Mouse (Mus musculus) heart, postnatal 14 days (tissue): ENCODE measurements around the gene Zpbp2. TPM values are rescaled to one million over a fixed set of nuclear protein-coding genes. Genes with fewer than 3 reads are reported as not detected.

Source experiments
- DNase-seq, 2 experiments: peaks; one replicate each; pipeline ENCODE4 v3.0.0; 2021 to 2022
- intact Hi-C: fragments of 180-260 bp; cut with DNase I; formaldehyde crosslinking; loops from one replicate; pipeline ENCODE4 v1.15.1; 2025
- long read RNA-seq, 2 experiments: library from polyadenylated mRNA; stranded (forward); transcript quantifications; one replicate each; pipeline ENCODE4 v2.0.0; 2021
- total RNA-seq, 2 experiments: library from RNA; stranded (reverse); gene quantifications; 2 replicates each; pipeline ENCODE4 v1.2.3; 2021

The Zpbp2 gene
- total RNA-seq: not detected
- long read RNA-seq, experiment 1: 0 reads
- long read RNA-seq, experiment 2: 0 reads

DNA sequence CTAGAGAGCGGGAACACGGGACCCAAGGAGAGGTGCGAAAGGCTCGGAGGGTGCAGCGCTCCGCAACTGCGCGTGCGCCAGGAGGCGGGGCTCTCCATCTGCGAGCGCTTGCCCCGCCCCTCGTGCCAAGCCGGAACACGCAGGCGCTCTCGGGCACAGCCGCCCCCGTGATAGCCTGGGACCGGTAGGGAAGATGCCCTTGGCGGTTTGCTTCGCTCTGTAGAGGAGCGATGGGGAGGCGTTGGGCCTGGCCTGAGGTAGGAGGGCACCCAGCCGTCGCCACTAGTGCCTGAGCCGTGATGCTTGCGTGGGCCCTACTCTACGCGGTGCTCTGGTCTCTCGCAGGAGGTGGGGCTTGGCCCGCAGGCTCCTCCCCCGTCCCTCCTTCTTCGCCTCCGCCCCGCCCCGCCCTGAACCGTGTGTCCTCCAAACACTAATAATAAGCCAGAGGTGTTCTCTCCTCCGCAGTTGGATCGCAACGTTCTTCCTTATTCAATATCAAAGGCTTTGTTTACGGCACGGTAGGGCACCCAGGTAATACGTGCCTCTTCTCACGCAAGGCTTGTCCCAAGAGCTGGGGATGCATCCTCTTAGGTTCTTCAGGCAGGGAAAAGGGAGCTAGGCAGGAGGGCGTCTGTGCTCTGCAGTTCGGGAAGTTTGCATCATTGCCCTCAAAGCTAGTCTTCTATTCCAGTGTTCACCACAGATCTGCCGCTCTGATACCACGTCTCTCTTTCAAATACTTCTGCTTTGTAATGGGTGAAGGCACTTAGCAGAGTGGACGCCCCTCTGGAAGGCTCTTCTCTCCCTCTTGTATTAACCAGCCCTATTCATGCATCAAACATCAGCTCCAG lies at the start of gene Zpbp2:
TSS of gene Zpbp2 (plus strand) at position 123 of the 854 bp plus-strand sequence.
- intact Hi-C loops: no loop called here
- peak; percentile 90 to 91 for DNase-seq

DNA sequence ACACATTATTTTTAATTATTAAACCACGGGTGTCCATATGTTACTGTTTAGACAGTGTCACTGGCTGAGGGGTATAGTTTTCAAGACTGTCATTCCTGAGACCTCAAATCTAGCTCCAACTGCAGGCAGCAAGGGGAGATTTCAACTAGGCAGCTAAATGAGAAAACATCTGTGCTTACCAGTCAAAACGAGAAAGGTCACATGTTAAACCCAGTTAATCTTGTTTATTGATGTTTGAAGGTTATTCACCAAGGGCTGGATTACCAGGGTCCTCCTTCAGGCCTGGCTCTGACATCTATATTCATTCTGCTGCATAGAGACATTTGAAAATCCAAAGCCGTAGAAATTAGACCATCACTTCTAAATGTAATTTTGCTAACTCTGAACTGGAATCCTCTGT lies 46.0 kb upstream of the Zpbp2 start:
- DNase-seq: no peak

DNA sequence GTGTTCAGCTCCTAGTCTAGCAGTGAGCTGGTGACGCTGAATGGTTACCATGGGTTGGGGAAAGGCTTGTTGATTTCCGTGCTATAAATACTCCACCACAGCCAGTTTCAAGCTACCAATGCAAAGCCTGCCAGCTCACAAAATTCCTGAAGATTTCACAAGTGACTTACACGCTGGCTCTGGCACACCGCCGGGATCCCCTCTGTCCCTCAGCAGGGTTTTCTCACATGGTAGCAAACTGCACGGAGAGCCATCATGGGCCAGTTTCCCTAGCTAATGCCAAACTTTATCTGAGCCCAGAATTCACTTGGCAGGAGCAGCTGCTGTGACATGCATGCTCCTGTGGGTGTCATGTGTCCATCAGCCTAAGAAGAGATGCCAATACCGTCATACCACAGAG lies 41.5 kb upstream of the Zpbp2 start:
- peak; percentile 73 to 78 for DNase-seq
- intact Hi-C loops: no loop called here

More for the DNA sequence above, 46.0 kb upstream of the Zpbp2 start:
- intact Hi-C loops: no loop called here

DNA sequence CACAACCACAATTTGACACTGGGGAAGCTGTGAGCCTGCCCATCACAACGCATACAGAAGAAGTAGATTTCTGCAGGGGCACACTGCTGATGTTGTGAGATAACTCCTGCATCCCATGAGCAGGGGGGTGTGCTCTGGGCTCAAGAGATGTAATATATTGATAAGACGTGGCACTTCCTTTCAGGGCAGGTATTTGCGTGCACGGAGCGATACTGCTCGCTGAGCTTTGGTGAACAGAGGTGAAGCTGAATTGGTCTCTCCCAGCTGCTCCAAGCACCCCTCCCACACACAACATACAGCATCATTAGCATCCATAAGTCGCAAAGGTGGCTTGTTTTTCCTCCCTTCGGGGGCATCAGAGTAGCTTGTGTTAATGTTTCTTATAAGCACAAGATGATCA lies 40.8 kb upstream of the Zpbp2 start:
- intact Hi-C loops: no loop called here
- no peak for DNase-seq

DNA sequence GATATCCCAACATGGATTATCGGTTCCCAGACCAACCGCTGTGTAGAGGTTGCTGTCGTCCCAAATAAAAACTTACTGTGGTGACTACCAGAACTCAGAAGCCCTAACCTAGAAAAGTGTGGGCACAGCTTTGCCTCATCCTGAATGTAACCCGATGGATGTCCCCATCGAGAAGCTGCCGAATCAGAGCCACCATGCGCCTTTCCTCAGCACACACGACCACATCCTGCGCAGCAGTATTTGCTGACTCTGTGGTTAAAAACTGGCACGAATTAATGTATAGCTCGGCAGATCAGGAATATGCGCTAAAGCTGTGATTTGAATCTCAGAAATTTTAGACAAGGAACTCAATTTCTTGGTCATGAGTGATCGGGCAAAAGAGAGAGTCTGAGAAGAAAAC lies 38.0 kb upstream of the Zpbp2 start:
- intact Hi-C loops: no loop called here
- no peak for DNase-seq

DNA sequence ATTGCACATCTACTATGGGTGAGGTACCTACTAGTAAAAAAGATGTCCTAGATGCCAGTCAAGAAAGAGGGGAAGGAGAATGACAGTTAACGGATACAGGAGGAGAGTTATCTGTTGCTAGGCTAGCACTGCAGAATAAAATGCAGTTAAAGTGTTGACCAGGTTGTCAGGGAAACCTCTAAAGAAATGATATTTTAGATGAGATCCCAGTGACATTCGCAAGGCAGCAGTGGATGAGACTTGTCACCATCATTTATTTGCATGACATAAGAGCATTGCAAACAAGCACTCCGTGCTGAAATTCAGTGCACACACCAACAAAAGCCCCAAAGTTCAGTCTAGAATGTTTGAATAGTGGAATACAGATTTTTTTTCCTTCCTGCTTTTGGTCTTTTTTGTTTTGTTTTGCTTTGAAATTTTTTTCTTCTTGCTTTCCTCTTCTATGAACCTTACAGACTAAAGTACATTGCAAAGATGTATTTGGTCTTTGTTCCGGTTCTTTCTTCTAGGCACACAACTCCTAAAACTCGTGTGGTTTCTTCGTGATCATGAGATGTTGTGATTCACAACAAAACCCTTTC lies 37.5 kb upstream of the Zpbp2 start:
- no peak for DNase-seq
- intact Hi-C loops: no loop called here

DNA sequence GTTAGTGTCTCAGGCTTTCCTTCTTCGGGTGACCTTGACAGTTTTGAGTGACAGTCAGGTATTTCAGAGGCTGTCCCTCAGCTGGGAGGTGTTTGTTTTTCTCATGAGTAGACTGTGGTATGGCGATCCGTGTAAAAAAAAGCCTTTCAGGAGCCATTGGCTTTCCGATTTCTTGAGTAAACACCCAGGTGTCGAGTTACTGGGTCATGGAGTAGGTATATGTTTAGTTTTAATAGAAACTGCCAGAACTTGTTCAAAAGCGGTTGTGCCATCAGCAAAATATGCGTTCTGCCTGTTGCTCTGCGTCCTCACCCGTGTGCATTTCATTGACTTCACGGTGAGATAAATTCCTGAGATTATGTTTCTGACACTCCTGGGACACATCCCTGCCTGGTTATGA lies 30.4 kb upstream of the Zpbp2 start:
- intact Hi-C loops: no loop called here
- no peak for DNase-seq

DNA sequence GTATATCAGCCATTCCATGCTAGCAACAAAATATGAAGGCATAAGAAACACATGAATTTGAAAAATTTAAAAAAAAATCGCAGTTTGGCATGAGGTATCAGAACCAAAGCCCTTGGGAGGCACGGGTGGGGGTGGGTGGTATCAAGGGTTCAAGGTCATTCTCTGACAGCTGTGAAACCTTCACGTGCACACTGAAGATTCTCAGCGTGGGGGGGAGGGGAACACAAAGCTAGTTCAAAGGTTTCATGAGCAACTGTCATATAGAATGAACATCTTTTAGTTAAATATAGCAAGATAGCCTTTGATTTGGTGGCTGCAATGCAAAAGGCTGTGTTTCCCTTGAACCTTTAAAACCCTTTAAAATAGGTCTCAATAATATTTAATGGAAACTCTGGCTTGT lies 25.8 kb upstream of the Zpbp2 start:
- no peak for DNase-seq
- intact Hi-C loops: no loop called here

DNA sequence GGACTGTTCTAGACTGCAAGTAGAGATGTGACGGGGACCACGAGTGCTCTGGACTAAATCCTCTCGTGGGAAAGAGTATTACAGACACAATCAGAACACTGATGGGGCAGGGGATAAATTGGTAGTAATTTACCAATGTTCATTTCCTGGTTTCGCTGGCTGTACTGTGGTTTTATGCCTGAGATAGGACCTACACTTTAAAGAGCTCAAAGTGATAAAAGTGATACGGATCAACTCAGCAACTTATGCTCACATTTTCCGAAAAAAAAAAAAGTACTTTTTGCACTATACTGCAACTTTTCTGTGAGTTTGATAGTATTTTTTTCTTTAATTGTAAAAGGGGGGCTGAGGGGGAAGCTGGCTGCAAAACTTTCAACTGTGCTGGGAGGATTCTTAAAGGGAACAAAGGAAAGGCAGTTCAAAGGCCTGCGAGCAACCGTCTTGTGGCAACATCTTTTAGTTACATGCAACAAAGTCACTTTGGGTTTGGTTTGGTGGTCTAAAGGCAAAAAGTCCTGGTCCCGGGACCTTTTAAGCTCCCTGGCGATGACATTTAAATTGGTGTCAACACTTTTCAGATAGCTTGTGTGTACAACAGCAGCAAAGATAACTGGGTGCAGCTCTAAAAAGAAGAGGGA lies 24.0 kb upstream of the Zpbp2 start:
- no peak for DNase-seq
- intact Hi-C loops: no loop called here

DNA sequence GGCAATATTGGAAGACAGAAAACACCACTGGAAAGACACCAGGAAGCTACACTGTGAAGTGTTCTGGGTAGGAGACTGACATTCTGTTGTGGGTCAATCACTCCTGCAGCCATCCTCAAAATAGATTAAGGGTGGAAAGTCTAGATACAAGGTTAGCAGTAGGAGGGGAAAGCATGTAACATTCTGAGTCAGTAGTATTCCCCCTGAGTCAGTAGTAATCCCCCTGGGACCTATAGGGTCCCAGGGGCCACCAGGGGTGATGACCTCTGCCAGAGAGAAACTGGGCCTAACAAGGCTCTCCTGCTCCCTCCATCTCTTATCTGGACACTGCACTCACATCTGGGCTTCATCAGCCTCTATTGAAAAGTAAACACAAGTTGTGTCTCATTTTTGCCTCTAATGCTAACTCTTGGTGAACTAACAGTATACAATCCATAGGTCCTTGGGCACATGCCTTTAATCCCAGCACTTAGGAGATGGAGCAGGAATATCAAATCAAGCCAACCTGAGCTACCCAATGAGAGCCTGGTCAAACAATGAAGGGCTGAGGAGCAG lies 13.3 kb upstream of the Zpbp2 start:
- intact Hi-C loops: no loop called here
- no peak for DNase-seq

DNA sequence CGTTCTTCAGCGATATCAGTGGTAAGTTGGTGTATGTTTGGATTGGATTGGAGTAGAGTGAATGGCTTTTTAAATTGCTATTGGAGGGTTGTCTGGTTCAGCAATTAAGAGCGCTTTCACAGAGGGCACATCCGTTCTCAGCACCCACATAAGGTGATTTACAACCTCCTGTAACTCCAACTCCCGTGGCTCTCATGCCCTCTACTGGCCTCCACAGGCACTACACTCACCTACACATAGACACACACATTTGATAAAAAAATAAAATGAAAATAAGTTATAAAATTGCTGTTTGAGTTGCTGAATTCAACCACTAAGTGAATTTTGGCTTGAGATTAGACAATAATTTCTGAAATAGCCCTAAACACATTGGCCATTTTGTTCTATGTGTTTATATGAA lies 10.6 kb upstream of the Zpbp2 start:
- intact Hi-C loops: no loop called here
- DNase-seq: no peak

DNA sequence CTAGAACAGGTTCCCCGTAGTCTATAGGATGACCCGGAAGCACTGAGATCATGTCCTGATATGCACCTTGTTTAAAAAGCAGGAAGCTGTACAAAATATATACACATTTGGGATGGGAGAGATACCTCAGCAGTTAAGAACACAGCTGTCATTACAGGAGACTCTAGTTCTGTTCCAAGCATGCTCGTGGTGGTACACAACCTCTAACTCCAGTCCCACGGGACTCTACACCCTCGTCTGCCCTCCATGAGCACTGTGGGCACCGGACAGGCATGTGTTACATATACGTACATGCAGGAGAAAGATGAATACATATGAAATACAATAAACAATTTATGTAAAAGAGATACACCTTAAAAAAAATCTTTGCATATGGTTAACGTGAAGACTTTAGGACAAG lies 8.3 kb upstream of the Zpbp2 start:
- DNase-seq: no peak
- intact Hi-C loops: no loop called here

DNA sequence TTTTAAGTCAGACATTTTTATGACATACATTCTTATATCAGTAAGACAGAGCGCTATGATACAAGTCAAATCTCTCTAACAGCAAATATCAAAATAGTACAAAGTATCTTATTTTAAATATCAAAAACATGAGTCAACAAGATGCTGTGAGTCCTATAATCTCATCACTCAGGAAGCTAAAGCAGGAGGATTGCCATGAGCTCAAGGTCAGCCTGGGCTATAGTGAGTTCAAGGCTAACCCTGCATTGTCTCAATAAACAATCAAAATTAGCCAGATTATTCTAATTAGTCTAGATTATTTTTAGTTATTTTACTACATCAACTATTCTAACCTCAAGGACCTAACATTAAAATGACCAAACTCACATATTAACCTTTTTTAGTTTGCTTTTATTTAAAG lies 7.5 kb upstream of the Zpbp2 start:
- no peak for DNase-seq
- intact Hi-C loops: no loop called here

DNA sequence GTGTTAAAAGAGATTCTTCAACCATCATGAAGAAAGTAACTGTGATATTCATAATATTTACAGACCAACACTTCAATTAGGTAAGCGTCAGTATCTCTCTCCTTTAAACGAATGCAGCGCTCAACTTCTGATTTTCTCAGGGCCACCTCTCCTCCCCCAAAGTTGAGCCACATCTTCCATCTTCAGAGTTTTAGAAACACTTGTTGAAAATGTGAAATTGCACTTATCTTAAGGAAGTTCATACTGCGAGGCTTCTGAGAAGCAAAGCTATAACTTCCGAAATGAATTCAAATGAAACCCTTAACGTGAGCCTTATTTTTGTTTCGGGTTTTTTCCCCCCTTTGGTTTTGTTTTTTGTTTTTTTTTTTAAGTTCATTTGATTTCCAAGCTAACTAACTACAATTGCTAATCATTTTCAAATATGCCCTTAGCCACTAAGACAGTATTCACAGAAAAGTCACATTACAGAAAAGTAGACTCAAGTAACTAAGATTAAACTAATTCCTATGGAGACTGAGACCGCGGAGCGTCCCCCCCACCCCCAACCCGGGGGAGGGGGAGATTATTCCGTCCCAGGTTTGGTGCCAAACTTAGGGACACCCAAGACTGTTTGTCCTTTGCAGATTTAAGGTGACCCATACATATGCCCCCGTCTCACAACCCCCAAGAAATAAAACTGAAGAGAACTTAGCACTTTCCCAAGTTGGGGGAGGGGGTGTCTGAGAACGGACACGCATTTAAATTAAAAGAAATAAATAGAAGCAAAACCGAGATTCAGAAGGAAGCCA lies 5.8 kb upstream of the Zpbp2 start:
- DNase-seq: no peak
- intact Hi-C loops: no loop called here

DNA sequence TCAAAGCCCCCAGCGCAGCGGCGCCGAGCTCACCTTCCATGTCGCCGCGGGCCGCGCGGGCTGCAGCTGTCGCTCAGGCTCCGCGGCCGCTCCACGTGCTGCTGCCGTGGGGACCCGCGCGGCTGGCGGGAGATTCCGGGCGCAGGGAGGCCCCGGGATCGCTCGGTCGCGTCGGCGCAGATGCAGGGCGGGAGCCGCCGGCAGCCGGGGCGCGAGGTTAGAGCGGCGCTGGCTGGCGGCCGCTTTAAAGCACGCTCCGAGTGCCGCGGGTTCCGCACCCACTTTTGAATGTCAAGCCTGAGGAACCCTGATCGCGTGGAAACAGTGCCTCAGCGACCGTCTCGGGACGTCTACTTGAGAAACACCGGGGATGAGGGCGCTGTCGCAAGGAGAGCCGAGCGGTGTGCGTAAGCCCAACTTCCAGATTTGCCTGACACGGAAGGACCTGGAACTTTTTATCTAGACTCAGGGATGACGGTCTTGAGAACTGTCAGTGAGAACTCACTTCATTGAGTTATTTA lies 5.1 kb upstream of the Zpbp2 start, which contains the start of gene Ikzf3:
TSS of gene Ikzf3 (minus strand) at position 321 of the 521 bp plus-strand sequence.
- intact Hi-C loops: no loop called here
- DNase-seq: peak; percentile 25 to 39

DNA sequence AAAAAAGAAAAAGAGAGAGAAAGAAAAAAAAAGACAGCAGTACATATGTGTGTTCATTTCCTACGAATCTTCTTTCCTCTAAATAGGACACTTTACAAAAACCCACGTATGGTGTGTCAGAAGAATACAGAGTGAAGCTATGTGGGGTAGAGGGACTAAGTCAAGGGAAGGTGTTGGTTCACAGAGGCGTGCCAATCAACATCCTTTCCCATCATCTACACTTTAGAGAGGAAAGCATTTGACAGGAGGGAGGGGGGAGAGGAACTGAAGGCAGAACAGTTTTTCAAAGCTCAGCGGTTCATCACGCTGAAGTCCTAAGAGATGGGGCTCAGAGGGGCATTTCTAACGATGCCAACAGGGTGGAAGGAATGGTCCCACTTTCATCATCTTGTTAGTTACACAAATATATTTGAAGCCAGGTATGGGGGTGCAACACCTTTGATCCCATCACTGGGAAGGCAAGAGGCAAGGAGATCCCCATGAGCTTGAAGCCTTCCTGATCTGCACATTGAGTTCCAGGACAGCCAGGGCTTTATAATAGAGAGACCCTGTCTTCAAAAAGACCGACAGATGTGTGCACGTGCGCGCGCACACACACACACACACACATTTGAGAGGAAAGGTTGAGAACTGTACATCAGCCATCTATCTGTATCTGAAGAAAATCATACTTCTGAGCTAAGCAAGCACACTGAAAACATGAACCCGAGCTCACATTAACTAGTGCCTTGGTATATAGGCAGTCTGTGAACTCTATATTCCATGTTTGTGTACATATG lies 4.2 kb upstream of the Zpbp2 start:
- intact Hi-C loops: no loop called here
- DNase-seq: no peak

DNA sequence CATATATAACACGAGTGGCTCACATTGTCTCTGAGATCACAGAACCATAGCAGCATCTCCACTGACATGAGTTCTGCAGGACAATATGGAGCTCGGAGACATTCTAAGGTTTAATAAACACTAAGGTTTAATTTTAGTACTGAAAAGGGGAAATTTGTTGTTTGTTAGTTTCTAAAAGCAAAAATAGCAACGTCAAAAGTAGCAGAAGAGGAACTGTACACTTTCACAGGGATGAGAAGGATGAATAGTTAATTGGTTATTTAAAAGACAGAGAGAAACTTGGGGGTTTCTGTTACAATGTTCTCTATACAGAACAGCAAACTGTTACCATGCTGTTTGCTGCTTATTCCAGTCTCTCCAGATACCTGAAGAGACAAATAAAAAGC lies 3.6 kb upstream of the Zpbp2 start:
- intact Hi-C loops: no loop called here
- DNase-seq: no peak

DNA sequence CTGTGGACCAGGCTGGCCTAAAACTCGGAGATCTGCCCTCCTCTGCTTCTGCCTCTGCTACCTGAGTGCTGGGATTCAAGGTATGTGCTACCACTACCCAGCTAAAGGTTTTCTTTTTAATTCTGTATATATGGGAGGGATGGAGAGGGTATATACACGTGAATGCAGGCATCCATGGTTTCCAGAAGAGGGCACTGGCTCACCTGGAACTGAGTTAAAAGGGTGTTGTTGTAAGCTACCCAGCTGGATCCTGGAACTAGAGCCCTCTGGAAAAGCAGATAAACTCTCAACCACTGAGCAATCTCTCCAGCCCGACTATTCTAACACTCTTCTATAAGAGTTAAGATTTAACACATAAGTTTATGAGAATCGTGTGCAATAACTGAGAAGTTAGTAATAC lies 1.5 kb upstream of the Zpbp2 start:
- intact Hi-C loops: no loop called here
- no peak for DNase-seq

DNA sequence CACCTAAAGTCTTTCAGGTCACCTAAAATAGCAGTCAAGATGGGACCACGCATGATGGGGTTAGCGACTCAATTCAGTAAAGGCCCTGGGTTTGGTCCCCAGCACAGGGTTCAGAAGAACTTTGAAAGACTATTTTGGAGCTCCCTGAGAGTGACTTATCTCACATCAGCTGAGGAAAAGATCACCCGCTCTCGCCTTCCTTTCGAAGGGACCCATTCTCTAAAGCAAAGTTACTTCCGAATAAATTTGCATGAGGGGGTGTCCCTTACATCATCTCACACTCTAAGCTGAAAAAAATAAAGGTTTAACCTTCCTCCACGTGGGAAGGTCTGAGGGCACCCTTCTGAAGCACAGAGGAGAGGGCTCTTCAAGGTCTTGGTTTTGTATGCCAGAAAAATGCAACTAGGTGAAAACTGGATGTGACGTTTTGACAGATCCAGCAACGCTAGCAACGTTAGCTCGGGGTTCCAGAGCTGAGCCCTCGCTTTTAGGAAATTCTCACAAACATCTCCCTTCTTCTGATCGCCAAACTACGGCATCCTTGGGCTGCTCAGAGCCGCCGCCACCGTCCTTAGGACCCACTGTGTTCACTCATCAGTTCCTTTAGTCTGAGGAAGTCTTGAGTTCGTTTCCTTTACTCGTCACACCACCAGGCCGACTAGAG lies 454 bp upstream of the Zpbp2 start:
- DNase-seq: no peak
- intact Hi-C loops: no loop called here
